Mouse (Mus musculus) limb, embryonic 15.5 days (tissue): ENCODE data around the gene Fthl17b. TPM values are rescaled to one million over a fixed set of nuclear protein-coding genes. Genes with fewer than 3 reads are reported as not detected.
"Not testable (repeated sequence)": the region's sequence is repeated elsewhere in the genome, so short reads cannot be mapped to it uniquely, and the experiment has no call there.

Source experiments
- ATAC-seq: fragments of 200-750 bp; cut with Nextera tagmentation; 2 replicates; pipeline ENCODE4 v1.8.0; 2017; ENCODE audit warnings: low read depth, moderate TSS enrichment; ENCODE audit not compliant: insufficient number of reproducible peaks, low FRiP score, low TSS enrichment
- H3K27ac ChIP-seq: fragments of 300-500 bp; sonication (generic); 2 replicates; pipeline ENCODE4 v1.5.1; 2015; ENCODE audit warnings: moderate library complexity, mild to moderate bottlenecking, inconsistent platforms
- H3K27me3 ChIP-seq: fragments of 300-500 bp; sonication (generic); 2 replicates; pipeline ENCODE4 v1.6.1; 2015; ENCODE audit warnings: inconsistent platforms
- H3K36me3 ChIP-seq: fragments of 300-500 bp; sonication (generic); 2 replicates; pipeline ENCODE4 v1.6.1; 2015; ENCODE audit warnings: inconsistent platforms
- H3K4me1 ChIP-seq: fragments of 300-500 bp; sonication (generic); 2 replicates; pipeline ENCODE4 v1.6.1; 2015; ENCODE audit warnings: inconsistent platforms
- H3K4me2 ChIP-seq: fragments of 300-500 bp; sonication (generic); 2 replicates; pipeline ENCODE4 v1.6.1; 2015; ENCODE audit warnings: mild to moderate bottlenecking, inconsistent platforms
- H3K4me3 ChIP-seq: fragments of 300-500 bp; sonication (generic); 2 replicates; pipeline ENCODE4 v1.5.1; 2015; ENCODE audit warnings: mild to moderate bottlenecking, inconsistent platforms
- H3K9ac ChIP-seq: fragments of 300-500 bp; sonication (generic); 2 replicates; pipeline ENCODE4 v1.6.1; 2015; ENCODE audit warnings: inconsistent platforms
- H3K9me3 ChIP-seq: fragments of 300-500 bp; sonication (generic); 2 replicates; pipeline ENCODE4 v1.6.1; 2016; ENCODE audit warnings: inconsistent platforms
- WGBS: fragments of 180-500 bp; shearing (Covaris S2); methylation state at CpG from one replicate; pipeline ENCODE4 v1.1.7; 2015; 5-methylcytosine and 5-hydroxymethylcytosine counted together
- polyA plus RNA-seq: library from polyadenylated mRNA; unstranded; fragments of >200 nt; fragmentation: Nextera tagmentation; extraction: Ambion mirVana; gene quantifications from 2 replicates; pipeline ENCODE4 v1.2.1, GENCODE M21; 2015

Fthl17b gene
- not detected in 2 replicates for polyA plus RNA-seq

- H3K4me1 ChIP-seq, H3K36me3 ChIP-seq, H3K4me2 ChIP-seq, H3K4me3 ChIP-seq, H3K9me3 ChIP-seq, H3K9ac ChIP-seq, H3K27me3 ChIP-seq, H3K27ac ChIP-seq, ATAC-seq: not testable (repeated sequence)
- 93% methylated on average over 5 of the region's 11 CpGs for WGBS
Observed at GRCm38 (mm10) chrX:8962875-8963274, at the start of gene Fthl17b. Gene Fthl17b (minus strand): TSS chrX:8962975.

GRCm38 (mm10) chrX:8986655-8987054, 23.9 kb upstream of the Fthl17b start, which contains the start of gene Fthl17d:
Gene Fthl17d (minus strand): TSS chrX:8986755.
- H3K36me3 ChIP-seq, H3K4me1 ChIP-seq, H3K27me3 ChIP-seq, ATAC-seq, H3K4me3 ChIP-seq, H3K9ac ChIP-seq, H3K4me2 ChIP-seq, H3K27ac ChIP-seq, H3K9me3 ChIP-seq: not testable (repeated sequence)
- no CpG with 5 or more reads among the region's 9 CpGs for WGBS

DNA sequence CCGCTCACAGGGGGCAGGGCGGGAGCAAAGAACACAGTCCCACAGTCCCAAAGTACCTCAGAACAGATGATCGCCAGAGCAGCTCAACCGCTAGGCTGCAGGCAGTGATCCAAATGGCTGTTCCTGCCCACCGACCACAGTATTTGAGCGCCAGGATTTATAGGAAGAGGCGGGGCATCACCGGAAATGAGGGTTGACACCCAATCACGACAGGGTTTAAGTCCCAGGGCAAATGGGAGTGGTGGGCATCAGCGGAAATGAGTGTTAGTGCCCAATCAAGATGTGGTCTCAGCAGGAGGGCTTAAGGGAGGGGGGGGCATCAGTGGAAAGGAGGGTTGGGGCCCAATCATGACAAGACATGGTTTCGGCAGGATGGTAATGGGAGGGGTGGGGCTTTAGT, 13.7 kb upstream of the Fthl17b start, which contains the start of gene Fthl17c:
Gene Fthl17c, minus strand, starts transcription at position 101 of the 400 bp plus-strand sequence.
- not testable (repeated sequence) for ATAC-seq, H3K9ac ChIP-seq
- WGBS: no CpG with 5 or more reads among the region's 11 CpGs

DNA sequence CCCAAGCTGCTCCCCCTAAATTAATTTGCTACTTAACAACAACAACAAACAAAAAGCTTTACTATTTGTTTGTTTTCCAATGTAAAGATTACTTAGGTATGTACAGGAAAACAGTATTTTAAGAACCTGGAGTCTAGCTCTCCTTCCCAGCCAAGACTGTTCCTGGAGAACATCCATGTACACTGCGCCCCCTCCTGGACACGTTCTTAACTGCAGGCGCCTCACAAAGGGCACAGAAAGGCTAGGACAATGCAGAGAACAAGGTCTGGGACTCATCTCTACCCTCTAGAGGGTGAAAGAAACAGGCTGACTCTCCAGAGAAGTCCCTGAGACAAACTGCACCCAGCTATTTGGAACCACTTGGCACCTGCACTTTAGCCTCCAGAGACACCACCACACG, 1.8 kb upstream of the Fthl17b start:
- not testable (repeated sequence) for H3K9ac ChIP-seq, H3K4me3 ChIP-seq, H3K9me3 ChIP-seq, H3K4me1 ChIP-seq, H3K27ac ChIP-seq, H3K27me3 ChIP-seq, H3K4me2 ChIP-seq, ATAC-seq, H3K36me3 ChIP-seq
- 46% methylated on average over 4 of the region's 4 CpGs for WGBS

More for the DNA sequence above, 13.7 kb upstream of the Fthl17b start, which contains the start of gene Fthl17c:
- not testable (repeated sequence) for H3K27ac ChIP-seq, H3K4me1 ChIP-seq, H3K36me3 ChIP-seq, H3K4me3 ChIP-seq, H3K27me3 ChIP-seq, H3K9me3 ChIP-seq, H3K4me2 ChIP-seq

GRCm38 (mm10) chrX:8948130-8948805, 14.5 kb downstream of the Fthl17b start:
- H3K9ac ChIP-seq, H3K27ac ChIP-seq, H3K27me3 ChIP-seq, ATAC-seq, H3K9me3 ChIP-seq, H3K4me2 ChIP-seq, H3K4me3 ChIP-seq, H3K36me3 ChIP-seq, H3K4me1 ChIP-seq: not testable (repeated sequence)
- 17% methylated on average over 7 of the region's 7 CpGs for WGBS

- no peaks in the 10 kb centered on the region for H3K9me3 ChIP-seq
- H3K4me2 ChIP-seq: no peak overlapping the region
- H3K4me3 ChIP-seq: no peak overlapping the region
- no peak for ATAC-seq
- H3K4me1 ChIP-seq: no peaks in the 10 kb centered on the region
- H3K27ac ChIP-seq: no peak overlapping the region
- H3K9ac ChIP-seq: no peak overlapping the region
- H3K36me3 ChIP-seq: no peaks in the 10 kb centered on the region
- no peaks in the 10 kb centered on the region for H3K27me3 ChIP-seq
- WGBS: 85% methylated on average over 8 of the region's 8 CpGs
Observed at GRCm38 (mm10) chrX:8944041-8944440, 18.7 kb downstream of the Fthl17b start.

GRCm38 (mm10) chrX:8927308-8927707, 35.5 kb downstream of the Fthl17b start:
- no peaks in the 10 kb centered on the region for H3K36me3 ChIP-seq
- H3K9me3 ChIP-seq: no peaks in the 10 kb centered on the region
- no peaks in the 10 kb centered on the region for H3K4me1 ChIP-seq
- ATAC-seq: no peak
- 31% methylated on average over 4 of the region's 4 CpGs for WGBS
- H3K27me3 ChIP-seq: no peaks in the 10 kb centered on the region
- no peak overlapping the region for H3K4me2 ChIP-seq
- H3K9ac ChIP-seq: no peak overlapping the region
- H3K4me3 ChIP-seq: no peak overlapping the region
- no peak overlapping the region for H3K27ac ChIP-seq

- Histone ChIP-seq H3K27me3 (no peaks in the 10 kb centered on the region), H3K4me1 (no peaks in the 10 kb centered on the region), H3K9ac (no peak overlapping the region), H3K27ac (no peak overlapping the region), H3K36me3 (no peaks in the 10 kb centered on the region), H3K9me3 (no peaks in the 10 kb centered on the region), H3K4me2 (no peak overlapping the region), H3K4me3 (no peak overlapping the region)
- no peak for ATAC-seq
- 57% methylated on average over 9 of the region's 9 CpGs for WGBS
Observed at GRCm38 (mm10) chrX:8921813-8922607, 40.8 kb downstream of the Fthl17b start.

DNA sequence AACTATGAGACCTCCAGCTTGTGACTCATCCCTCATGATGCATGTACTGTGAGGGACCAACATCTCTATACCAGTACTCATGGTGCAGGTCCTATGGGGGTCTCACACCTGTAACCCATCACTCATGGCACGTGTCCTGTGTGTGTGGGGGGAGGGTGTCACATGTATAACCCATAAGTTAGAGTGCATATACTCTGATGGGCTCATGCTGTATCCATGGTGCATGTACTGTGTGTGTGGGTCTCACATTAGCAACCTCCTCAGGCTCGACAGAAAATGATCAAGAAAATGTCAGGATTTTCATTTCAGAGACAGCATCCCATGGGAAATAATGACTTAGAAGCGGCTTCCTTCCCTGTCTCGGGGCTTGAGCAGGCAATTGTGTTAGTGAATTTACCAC, 41.7 kb downstream of the Fthl17b start:
- H3K4me2 ChIP-seq: no peak overlapping the region
- no peak overlapping the region for H3K27ac ChIP-seq
- H3K4me1 ChIP-seq: no peaks in the 10 kb centered on the region
- no peak overlapping the region for H3K9ac ChIP-seq
- 68% methylated on average over 4 of the region's 4 CpGs for WGBS
- no peak for ATAC-seq
- H3K9me3 ChIP-seq: no peaks in the 10 kb centered on the region
- no peaks in the 10 kb centered on the region for H3K27me3 ChIP-seq
- no peak overlapping the region for H3K4me3 ChIP-seq
- H3K36me3 ChIP-seq: no peaks in the 10 kb centered on the region

Other genes starting within 250 kb of the Fthl17b start
- not detected in 2 replicates for gene Ssx9, start 214.5 kb downstream of the Fthl17b start, polyA plus RNA-seq
- gene Ssxb5, start 159.3 kb downstream of the Fthl17b start, polyA plus RNA-seq: not detected in 2 replicates
- gene Gm6592, start 119.0 kb downstream of the Fthl17b start, polyA plus RNA-seq: not detected in 2 replicates
- gene Gm5751, start 88.7 kb downstream of the Fthl17b start, polyA plus RNA-seq: not detected in 2 replicates
- 3.2 and 4.4 TPM in 2 replicates for gene B630019K06Rik, start 70.6 kb downstream of the Fthl17b start, polyA plus RNA-seq
- not detected in 2 replicates for gene Fthl17c, start 13.6 kb upstream of the Fthl17b start, polyA plus RNA-seq
- not detected in 2 replicates for gene Fthl17d, start 23.8 kb upstream of the Fthl17b start, polyA plus RNA-seq
- not detected in 2 replicates for gene Fthl17e, start 70.5 kb upstream of the Fthl17b start, polyA plus RNA-seq
- gene Fthl17f, start 100.0 kb upstream of the Fthl17b start, polyA plus RNA-seq: not detected in 2 replicates
- gene 4930402K13Rik, start 141.6 kb upstream of the Fthl17b start, polyA plus RNA-seq: not detected in 2 replicates
- gene Lancl3, start 236.9 kb upstream of the Fthl17b start, polyA plus RNA-seq: 0.78 and 0.81 TPM in 2 replicates